Mouse (Mus musculus): Measurements from ENCODE around the gene Trak1.

Gene Trak1

DNA sequence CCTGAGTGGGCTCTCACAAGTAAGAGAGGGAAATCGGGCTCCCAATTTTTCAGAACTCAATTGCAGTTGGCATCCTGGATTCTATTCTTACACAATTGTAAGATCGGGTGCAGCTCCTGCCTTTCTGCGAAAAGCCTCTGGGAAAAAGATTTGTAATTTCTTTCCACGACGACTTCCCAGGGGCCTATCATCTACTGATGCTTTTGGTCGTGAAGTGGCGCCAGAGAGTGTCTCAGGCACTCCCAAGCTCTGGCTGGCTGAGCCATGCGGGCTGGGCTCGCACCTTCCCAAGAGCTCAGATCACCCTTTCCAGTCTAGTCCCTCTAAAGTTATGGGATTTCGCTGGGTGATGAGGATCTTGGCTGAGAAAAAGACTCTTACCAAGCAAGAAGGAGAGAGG lies 198.8 kb downstream of the Trak1 start:
- no peak for DNase-seq

DNA sequence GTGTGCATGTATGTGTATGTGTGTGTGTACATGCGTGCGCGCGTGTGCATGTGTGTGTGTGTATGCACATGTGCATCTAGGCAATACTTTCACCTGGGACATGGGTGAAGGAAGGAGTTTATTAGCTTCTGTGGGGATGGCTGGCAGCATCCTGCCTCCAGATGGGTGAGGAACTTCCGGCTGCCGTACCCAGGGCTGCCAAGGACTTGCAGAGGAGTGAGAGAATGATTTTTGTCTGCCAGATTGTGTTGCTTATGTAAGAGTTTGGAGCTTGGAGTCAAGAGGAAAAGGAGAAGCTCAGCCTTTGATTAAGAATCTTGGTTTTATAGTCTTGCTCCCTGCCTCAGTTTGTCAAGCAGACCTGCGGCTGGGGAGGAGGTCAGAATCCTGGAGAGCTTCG lies 208.0 kb downstream of the Trak1 start:
- peak; percentile 8 for DNase-seq

DNA sequence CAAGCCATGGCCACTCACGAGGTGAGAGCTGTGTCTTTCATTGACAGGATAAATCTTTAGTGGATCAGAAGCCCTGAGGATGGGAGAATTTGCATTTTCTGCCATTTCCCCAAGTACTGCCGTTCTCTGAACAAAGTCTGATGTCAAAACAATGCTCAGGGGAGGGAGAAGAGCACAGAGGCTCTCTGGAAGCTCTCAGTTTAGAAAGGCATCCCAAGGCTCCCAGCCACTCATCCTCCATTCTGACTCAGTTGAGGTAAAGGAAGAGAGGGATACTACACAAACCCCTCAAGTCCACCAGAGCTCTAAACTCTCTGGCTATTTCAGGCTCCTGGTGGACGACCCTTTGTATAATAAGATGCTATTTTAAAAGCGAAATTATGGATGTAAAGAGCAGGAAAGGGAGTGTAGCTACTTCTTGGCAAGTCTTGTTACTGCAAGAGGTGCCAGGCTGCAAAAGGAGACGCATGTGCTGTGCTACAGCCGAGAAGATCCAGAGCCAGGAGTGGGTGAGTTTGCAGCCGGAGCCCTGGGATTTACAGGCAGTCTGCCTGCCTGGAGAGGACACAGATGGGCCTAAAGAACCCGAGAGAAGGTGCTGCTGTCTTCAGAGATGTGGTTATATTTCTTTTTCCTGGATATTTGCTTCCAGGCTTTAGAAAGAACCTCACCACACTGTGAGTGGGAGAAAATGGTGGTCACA lies 209.3 kb downstream of the Trak1 start:
- DNase-seq: no peak

DNA sequence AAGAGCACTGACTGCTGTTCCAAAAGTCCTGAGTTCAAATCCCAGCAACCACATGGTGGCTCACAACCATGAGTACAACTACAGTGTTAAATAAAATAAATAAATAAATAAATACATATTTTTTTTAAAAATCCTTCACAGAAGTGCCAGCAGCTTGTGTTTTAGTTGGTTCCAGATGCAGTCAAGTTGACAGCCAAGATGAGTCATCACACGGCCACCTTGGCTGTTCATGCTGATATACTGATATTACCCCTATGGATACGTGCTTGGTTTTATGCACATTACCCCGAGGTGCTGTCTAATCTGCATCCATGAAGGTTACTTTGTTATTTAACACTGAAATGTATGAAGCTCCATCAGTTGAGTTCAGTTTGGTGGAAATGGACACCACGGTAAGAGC lies 214.6 kb downstream of the Trak1 start:
- no peak for DNase-seq

DNA sequence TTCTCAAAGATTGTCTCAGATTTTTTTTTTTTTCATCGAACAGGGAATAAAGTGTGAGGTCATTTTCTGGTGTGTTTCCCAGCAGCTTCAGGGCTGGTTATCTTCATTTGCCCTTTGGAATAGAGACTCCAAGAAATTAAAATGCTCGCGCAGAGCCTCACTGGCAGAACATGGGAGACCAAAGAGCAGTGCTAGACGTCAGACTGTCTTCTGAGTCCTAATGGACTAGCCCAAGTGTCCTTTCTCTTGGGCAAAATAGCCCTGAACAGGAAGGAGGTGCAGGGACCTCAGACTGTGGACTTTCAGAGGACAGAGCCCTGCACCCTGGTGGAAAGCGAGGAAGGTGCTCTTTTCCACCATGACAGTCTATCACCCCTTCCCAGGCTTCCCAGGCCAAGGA lies 217.2 kb downstream of the Trak1 start:
- DNase-seq: no peak

DNA sequence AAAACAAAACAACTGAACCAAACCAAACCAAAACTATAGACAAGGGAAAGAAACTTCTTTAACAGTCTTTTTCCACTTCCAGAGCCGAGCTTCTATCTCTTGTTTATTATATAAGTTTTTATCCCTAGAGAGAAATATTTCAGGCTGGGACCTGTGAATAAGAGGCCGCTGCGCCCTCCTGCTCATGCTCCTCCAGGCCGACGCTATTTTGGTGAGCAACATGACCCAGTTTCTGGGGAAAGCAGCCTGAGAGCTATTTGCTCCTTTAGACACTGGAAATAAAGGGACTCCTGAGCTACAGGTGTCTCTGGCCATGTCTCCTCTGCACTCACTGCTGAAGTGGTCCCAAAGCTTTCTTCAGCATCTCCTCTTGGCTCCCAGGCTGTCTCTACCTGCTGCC lies 222.7 kb downstream of the Trak1 start:
- DNase-seq: no peak
